Mouse (Mus musculus) thymus, postnatal 4 days (tissue): ENCODE measurements around the gene Dbx1.
A peak's percentile ranks its signal among the peaks of the same experiment; 100 is the strongest.

Source experiments
- DNase-seq: peaks from one replicate; pipeline ENCODE4 v3.0.0; 2021

Gene Dbx1

GRCm38 (mm10) chr7:49632391-49632790, 4.3 kb downstream of the Dbx1 start:
- DNase-seq: no peak

- DNase-seq: no peak
Observed at GRCm38 (mm10) chr7:49631885-49632284, 4.8 kb downstream of the Dbx1 start.

GRCm38 (mm10) chr7:49620160-49620559, 16.5 kb downstream of the Dbx1 start:
- DNase-seq: no peak

GRCm38 (mm10) chr7:49617087-49617486, 19.6 kb downstream of the Dbx1 start:
- DNase-seq: no peak

GRCm38 (mm10) chr7:49616258-49616735, 20.4 kb downstream of the Dbx1 start:
- peak; percentile 83 for DNase-seq

GRCm38 (mm10) chr7:49604965-49605795, 31.5 kb downstream of the Dbx1 start:
- DNase-seq: no peak

- DNase-seq: no peak
Observed at GRCm38 (mm10) chr7:49604244-49604643, 32.4 kb downstream of the Dbx1 start.

- DNase-seq: peak; percentile 89
Observed at GRCm38 (mm10) chr7:49601191-49601975, 35.3 kb downstream of the Dbx1 start.

- no peak for DNase-seq
Observed at GRCm38 (mm10) chr7:49599950-49600349, 36.7 kb downstream of the Dbx1 start.

- DNase-seq: no peak
Observed at GRCm38 (mm10) chr7:49598225-49598624, 38.4 kb downstream of the Dbx1 start.

- DNase-seq: no peak
Observed at GRCm38 (mm10) chr7:49597776-49598175, 38.9 kb downstream of the Dbx1 start.

- no peak for DNase-seq
Observed at GRCm38 (mm10) chr7:49589635-49590034, 47.0 kb downstream of the Dbx1 start.

- DNase-seq: no peak
Observed at GRCm38 (mm10) chr7:49586530-49587120, 50.0 kb downstream of the Dbx1 start.

- DNase-seq: no peak
Observed at GRCm38 (mm10) chr7:49583176-49583575, 53.5 kb downstream of the Dbx1 start.

GRCm38 (mm10) chr7:49582551-49582950, 54.1 kb downstream of the Dbx1 start:
- DNase-seq: no peak

GRCm38 (mm10) chr7:49581951-49582350, 54.7 kb downstream of the Dbx1 start:
- no peak for DNase-seq
